Mouse (Mus musculus): ENCODE data around the gene Baat. TPM values are rescaled to one million over a fixed set of nuclear protein-coding genes. Genes with fewer than 3 reads are reported as not detected.

Gene Baat
- polyA plus RNA-seq (2015; fragmentation: Nextera tagmentation; extraction: Ambion mirVana) = not detected in 2 replicates

GRCm38 (mm10) chr4:49506386-49506785 lies at the start of gene Baat:
Baat (minus strand) TSS chr4:49506557.
- ATAC-seq (ENCODE audit: low FRiP score) = no peak
- WGBS = 79% methylated on average over 3 of the region's 3 CpGs
- Histone ChIP-seq H3K4me1 (no peaks in the 10 kb centered on the region), H3K9me3 (replicated peaks) (no peaks in the 10 kb centered on the region), H3K4me3 (replicated peaks) (no peak within 1 kb of the TSS), H3K36me3 (no peaks in the 10 kb centered on the region; the same call in 1 of the 2 replicates), H3K4me2 (no peak within 1 kb of the TSS), H3K27me3 (replicated peaks) (no peaks in the 10 kb centered on the region), H3K27ac (replicated peaks) (no peak within 1 kb of the TSS), H3K9ac (replicated peaks) (no peak within 1 kb of the TSS)

DNA sequence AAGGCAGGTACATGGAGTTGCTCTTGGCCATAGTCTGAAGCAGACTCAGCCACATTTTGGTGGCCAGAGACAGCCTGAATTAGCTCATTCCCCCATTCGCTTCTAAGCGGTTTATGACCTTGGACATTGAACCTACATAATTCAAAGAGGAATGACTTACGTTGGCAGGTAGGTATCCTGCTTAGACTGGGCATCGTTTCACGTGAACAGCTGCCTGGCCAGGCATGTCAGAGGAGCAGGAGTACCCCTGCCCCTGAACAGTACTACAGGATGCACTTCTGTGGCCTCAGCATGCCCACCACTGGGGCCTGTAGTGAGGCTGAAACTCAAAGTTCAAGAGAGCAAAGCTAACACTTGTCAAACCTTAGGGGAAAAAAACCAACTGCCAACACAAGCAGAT lies 47.0 kb upstream of the Baat start:
- no peak for ATAC-seq (ENCODE audit: low FRiP score)
- Histone ChIP-seq H3K4me1 (no peaks in the 10 kb centered on the region), H3K9me3 (replicated peaks) (no peaks in the 10 kb centered on the region), H3K27ac (replicated peaks) (no peak overlapping the region), H3K36me3 (no peaks in the 10 kb centered on the region), H3K27me3 (replicated peaks) (no peaks in the 10 kb centered on the region), H3K4me3 (replicated peaks) (no peak overlapping the region), H3K9ac (replicated peaks) (no peak overlapping the region), H3K4me2 (no peak overlapping the region)
- 80% methylated on average over 5 of the region's 5 CpGs for WGBS

- H3K9ac ChIP-seq (replicated peaks) = no peak within 1 kb of the TSS
- ATAC-seq (ENCODE audit: low FRiP score) = no peak
- H3K4me3 ChIP-seq (replicated peaks) = no peak within 1 kb of the TSS
- H3K36me3 ChIP-seq = no peaks in the 10 kb centered on the region
- H3K9me3 ChIP-seq (replicated peaks) = no peaks in the 10 kb centered on the region
- no peak within 1 kb of the TSS for H3K4me2 ChIP-seq
- 65% methylated on average over 3 of the region's 3 CpGs for WGBS
- no peaks in the 10 kb centered on the region for H3K27me3 ChIP-seq (replicated peaks)
- H3K27ac ChIP-seq (replicated peaks) = no peak within 1 kb of the TSS
- no peaks in the 10 kb centered on the region for H3K4me1 ChIP-seq
Observed at GRCm38 (mm10) chr4:49549383-49549782, 43.0 kb upstream of the Baat start, which contains the start of gene Aldob. Aldob (minus strand) TSS chr4:49549546.

GRCm38 (mm10) chr4:49547544-49548219 lies 41.3 kb upstream of the Baat start:
- no peak overlapping the region for H3K27ac ChIP-seq (replicated peaks)
- H3K9me3 ChIP-seq (replicated peaks) = no peaks in the 10 kb centered on the region
- no peak overlapping the region for H3K4me2 ChIP-seq
- H3K27me3 ChIP-seq (replicated peaks) = no peaks in the 10 kb centered on the region
- no peak overlapping the region for H3K9ac ChIP-seq (replicated peaks)
- H3K4me1 ChIP-seq = no peaks in the 10 kb centered on the region
- ATAC-seq (ENCODE audit: low FRiP score) = no peak
- no peak overlapping the region for H3K4me3 ChIP-seq (replicated peaks)
- 87% methylated on average over 7 of the region's 7 CpGs for WGBS
- no peaks in the 10 kb centered on the region for H3K36me3 ChIP-seq

DNA sequence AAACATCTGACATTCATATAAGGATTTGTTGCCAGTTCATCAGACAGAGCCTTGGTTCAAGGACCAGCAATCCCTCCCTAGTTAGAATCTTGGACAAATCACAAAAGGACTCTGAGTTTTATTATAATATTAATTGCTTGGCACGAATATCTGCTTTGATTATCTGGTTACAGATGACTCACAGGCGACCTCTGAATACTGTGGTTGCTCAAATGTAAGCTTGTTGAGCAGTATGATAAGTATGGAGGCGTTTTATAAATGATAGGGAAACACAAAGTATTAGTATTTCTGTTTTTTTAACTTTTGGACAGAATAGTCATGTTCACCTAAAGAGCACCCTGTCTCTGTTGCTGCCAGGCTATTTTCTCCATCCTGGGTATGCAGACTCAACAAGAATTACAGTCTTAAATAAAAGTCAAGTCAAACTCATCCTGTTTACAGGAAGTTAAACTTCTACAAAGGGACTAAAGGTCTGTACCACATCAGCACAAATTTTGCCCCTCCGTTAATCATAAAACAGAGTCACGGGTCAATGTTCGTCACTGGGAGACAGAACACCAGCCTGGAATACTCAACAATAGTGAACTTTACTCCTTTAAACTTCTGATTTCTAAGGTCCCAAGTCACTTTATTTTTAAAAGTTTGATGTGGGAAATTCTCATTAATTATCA lies 40.7 kb upstream of the Baat start:
- ATAC-seq (ENCODE audit: low FRiP score) = no peak
- H3K4me3 ChIP-seq (replicated peaks) = no peak overlapping the region
- no peak overlapping the region for H3K4me2 ChIP-seq
- H3K27me3 ChIP-seq (replicated peaks) = no peaks in the 10 kb centered on the region
- H3K9me3 ChIP-seq (replicated peaks) = no peaks in the 10 kb centered on the region
- no peaks in the 10 kb centered on the region for H3K4me1 ChIP-seq
- no peak overlapping the region for H3K9ac ChIP-seq (replicated peaks)
- H3K27ac ChIP-seq (replicated peaks) = no peak overlapping the region
- 74% methylated on average over 6 of the region's 6 CpGs for WGBS
- H3K36me3 ChIP-seq = no peaks in the 10 kb centered on the region

DNA sequence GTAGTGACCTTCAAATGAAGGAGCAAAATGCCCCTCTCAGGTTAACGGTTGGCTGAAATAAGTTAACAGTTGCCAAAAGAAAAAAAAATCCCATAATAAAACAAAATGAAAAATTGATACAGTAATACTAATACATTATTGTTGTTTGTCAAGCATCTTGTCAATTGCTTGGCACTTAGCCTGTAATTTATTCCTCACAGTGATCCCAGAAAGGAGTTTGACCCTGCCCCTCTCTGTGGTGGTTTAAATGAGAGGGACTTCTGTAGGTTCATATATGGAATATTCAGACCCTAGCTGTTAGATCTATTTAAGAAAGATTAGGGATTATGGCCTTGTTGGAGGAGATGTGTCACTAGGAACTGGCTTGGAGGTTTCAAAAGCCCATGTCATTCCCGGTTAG lies 39.7 kb upstream of the Baat start:
- Histone ChIP-seq H3K9ac (replicated peaks) (no peak overlapping the region), H3K36me3 (no peaks in the 10 kb centered on the region), H3K9me3 (replicated peaks) (no peaks in the 10 kb centered on the region), H3K4me2 (no peak overlapping the region), H3K27me3 (replicated peaks) (no peaks in the 10 kb centered on the region), H3K4me3 (replicated peaks) (no peak overlapping the region), H3K4me1 (no peaks in the 10 kb centered on the region), H3K27ac (replicated peaks) (no peak overlapping the region)
- ATAC-seq (ENCODE audit: low FRiP score) = no peak
- 88% methylated on average over 2 of the region's 2 CpGs for WGBS

DNA sequence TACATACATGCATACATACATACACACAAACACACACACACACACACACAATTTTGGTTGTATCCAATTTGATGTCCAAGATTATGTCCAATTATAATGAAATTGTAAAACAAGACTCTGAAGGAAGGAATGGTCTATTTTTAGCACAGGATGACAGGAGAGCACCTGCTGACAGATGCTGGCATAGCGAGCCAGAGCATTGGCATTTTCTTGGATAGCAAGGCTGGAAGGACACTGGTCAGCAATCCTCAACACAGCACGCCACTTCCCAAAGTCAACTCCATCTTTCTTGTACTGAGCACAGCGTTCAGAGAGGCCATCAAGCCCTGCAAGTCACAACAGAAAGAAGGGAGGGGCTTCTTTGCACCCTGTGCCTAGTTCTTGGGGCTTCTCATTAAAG lies 34.6 kb upstream of the Baat start:
- Histone ChIP-seq H3K4me1 (no peaks in the 10 kb centered on the region), H3K27me3 (replicated peaks) (no peaks in the 10 kb centered on the region), H3K27ac (replicated peaks) (no peak overlapping the region), H3K9me3 (replicated peaks) (no peaks in the 10 kb centered on the region), H3K36me3 (no peaks in the 10 kb centered on the region), H3K4me2 (no peak overlapping the region), H3K9ac (replicated peaks) (no peak overlapping the region), H3K4me3 (replicated peaks) (no peak overlapping the region)
- no peak for ATAC-seq (ENCODE audit: low FRiP score)
- 78% methylated on average over 3 of the region's 3 CpGs for WGBS

- 66% methylated on average over 6 of the region's 6 CpGs for WGBS
- Histone ChIP-seq H3K4me2 (no peak overlapping the region), H3K9ac (replicated peaks) (no peak overlapping the region), H3K4me1 (no peaks in the 10 kb centered on the region), H3K27ac (replicated peaks) (no peak overlapping the region), H3K9me3 (replicated peaks) (no peaks in the 10 kb centered on the region), H3K4me3 (replicated peaks) (no peak overlapping the region), H3K36me3 (no peaks in the 10 kb centered on the region), H3K27me3 (replicated peaks) (no peaks in the 10 kb centered on the region)
- ATAC-seq (ENCODE audit: low FRiP score) = no peak
Observed at GRCm38 (mm10) chr4:49539665-49540064, 33.3 kb upstream of the Baat start.

DNA sequence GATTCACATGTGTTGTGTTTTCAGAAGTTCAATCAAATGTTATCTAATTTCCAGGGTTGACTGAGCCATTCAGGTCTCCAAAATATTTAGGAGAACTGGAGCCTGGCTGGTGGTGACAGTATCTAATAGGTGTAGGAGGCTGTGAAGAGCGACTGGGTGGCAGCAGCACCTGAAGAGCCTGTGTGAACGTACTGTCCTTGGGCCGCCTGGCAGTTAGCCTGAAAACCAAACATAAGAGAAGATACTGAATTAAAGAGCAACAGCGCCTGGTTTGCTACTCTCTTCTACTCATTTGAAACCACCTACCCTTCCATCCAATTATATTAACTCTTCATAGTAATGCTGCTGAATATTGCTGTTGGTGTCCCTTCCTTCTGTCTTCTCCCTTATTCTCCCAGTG lies 30.3 kb upstream of the Baat start:
- no peak overlapping the region for H3K4me3 ChIP-seq (replicated peaks)
- no peak for ATAC-seq (ENCODE audit: low FRiP score)
- H3K9ac ChIP-seq (replicated peaks) = no peak overlapping the region
- H3K27ac ChIP-seq (replicated peaks) = no peak overlapping the region
- H3K4me2 ChIP-seq = no peak overlapping the region
- H3K36me3 ChIP-seq = peaks cover 15% of the 10 kb centered on the region
- H3K9me3 ChIP-seq (replicated peaks) = no peaks in the 10 kb centered on the region
- WGBS = 92% methylated on average over 4 of the region's 4 CpGs
- no peaks in the 10 kb centered on the region for H3K4me1 ChIP-seq
- no peaks in the 10 kb centered on the region for H3K27me3 ChIP-seq (replicated peaks)

DNA sequence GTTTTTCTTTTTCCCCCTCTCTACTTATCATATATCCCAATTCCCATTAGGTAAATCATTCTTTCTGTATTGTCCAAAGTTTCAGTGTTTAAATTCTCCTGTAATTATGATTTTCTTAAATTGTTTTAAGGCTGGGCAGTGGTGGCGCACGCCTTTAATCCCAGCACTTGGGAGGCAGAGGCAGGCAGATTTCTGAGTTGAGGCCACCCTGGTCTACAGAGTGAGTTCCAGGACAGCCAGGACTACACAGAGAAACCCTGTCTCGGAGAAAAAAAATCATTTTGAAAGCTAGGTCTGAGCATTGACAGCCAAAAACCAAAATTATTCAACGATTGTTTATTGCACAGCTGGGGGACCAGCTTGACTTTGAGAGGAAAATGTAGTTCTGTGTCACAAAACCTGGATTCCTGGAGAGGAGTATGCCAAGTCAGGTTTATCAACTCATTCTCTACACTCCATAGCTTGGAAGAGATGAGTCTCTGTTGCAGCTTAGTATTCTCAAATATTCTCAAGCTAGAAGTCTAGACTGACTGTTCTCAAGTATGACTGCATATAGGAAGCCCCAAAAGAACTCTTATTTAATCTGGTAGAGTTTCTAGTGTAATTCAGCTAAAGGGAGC lies 29.4 kb upstream of the Baat start:
- WGBS = 93% methylated on average over 4 of the region's 4 CpGs
- H3K4me2 ChIP-seq = no peak overlapping the region
- ATAC-seq (ENCODE audit: low FRiP score) = no peak
- H3K9me3 ChIP-seq (replicated peaks) = no peaks in the 10 kb centered on the region
- no peaks in the 10 kb centered on the region for H3K27me3 ChIP-seq (replicated peaks)
- H3K27ac ChIP-seq (replicated peaks) = no peak overlapping the region
- no peaks in the 10 kb centered on the region for H3K4me1 ChIP-seq
- H3K36me3 ChIP-seq = peaks cover 19% of the 10 kb centered on the region
- H3K4me3 ChIP-seq (replicated peaks) = no peak overlapping the region
- H3K9ac ChIP-seq (replicated peaks) = no peak overlapping the region

DNA sequence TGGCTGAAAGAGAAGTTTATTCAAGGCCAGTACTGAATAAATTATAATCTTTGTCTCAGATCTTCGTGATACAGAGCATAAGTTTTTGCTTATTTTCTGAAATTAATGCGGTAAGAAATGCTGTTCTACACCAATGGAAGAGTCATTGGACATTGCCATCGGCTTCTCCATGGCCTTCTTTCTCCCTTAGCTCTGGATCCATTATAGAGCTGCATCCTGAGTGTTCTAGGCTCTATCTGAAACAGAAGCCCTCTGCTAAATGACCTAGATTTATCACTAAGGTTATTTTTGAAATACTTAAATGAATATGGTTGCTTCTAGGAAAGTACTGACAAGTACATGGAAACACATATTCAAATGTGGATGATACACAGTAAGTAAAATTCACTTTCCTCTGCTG lies 28.7 kb upstream of the Baat start:
- WGBS = 85% methylated on average over 3 of the region's 3 CpGs

GRCm38 (mm10) chr4:49522576-49522975 lies 16.2 kb upstream of the Baat start:
- WGBS = 74% methylated on average over 9 of the region's 9 CpGs
- Histone ChIP-seq H3K4me1 (peaks cover 26% of the 10 kb centered on the region), H3K36me3 (peaks cover 23% of the 10 kb centered on the region), H3K9ac (replicated peaks) (no peak overlapping the region), H3K27me3 (replicated peaks) (no peaks in the 10 kb centered on the region), H3K9me3 (replicated peaks) (no peaks in the 10 kb centered on the region), H3K4me3 (replicated peaks) (0 out of 2 replicates have a peak overlapping the region, but pooled peaks have one; percentile 76), H3K4me2 (peak overlapping the region; percentile 74), H3K27ac (replicated peaks) (no peak overlapping the region)
- no peak for ATAC-seq (ENCODE audit: low FRiP score)

More for the DNA sequence above, 28.7 kb upstream of the Baat start:
- H3K27ac ChIP-seq (replicated peaks) = no peak overlapping the region
- no peak overlapping the region for H3K4me3 ChIP-seq (replicated peaks)
- H3K9ac ChIP-seq (replicated peaks) = no peak overlapping the region
- no peak overlapping the region for H3K4me2 ChIP-seq
- H3K27me3 ChIP-seq (replicated peaks) = no peaks in the 10 kb centered on the region
- H3K9me3 ChIP-seq (replicated peaks) = peaks cover 6% of the 10 kb centered on the region; the same call in 1 of the 2 replicates
- ATAC-seq (ENCODE audit: low FRiP score) = no peak
- H3K4me1 ChIP-seq = no peaks in the 10 kb centered on the region
- peaks cover 27% of the 10 kb centered on the region for H3K36me3 ChIP-seq
